Mouse (Mus musculus) stomach, postnatal 0 days (tissue): Measurements from ENCODE around the gene Uckl1.

Experiments
- CTCF ChIP-seq: IDR thresholded peaks from 2 replicates; pipeline ENCODE4 v1.5.1; 2016; ENCODE audit warnings: antibody characterized with exemption, low read depth, mild to moderate bottlenecking, moderate library complexity
- EP300 ChIP-seq: optimal IDR thresholded peaks from 2 replicates; pipeline ENCODE3; 2016; ENCODE audit warnings: antibody characterized with exemption

DNA sequence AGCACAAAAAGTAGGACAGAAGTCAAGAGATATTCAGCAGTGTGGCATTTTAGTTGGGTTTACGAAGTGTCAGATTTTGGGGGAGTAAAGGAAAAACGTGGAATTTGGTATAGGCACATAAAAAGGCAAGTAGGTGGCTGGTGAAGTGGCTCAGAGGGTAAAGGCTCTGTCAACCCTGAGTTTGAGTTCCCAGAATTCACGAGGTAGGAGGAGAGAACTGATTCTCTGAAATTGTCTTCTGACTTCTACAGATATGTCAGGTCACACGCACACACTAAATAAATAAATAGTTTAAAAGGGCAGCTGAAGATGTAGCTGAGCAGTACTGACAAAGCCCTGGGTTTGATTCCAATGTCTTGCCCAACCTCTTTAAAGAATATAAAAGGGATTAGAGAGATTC is 17.7 kb upstream of the Uckl1 start:
- TF ChIP-seq CTCF (no peak), EP300 (no peak)
